Mouse (Mus musculus): ENCODE measurements around the gene Anks4b.

Anks4b gene

GRCm38 (mm10) chr7:120188946-120189345, 15.3 kb downstream of the Anks4b start:
- DNase-seq (ENCODE audit: low read depth, low spot score), result no peak

- no peak for DNase-seq (ENCODE audit: low read depth, low spot score)
These were observed 15.9 kb downstream of the Anks4b start for GRCm38 (mm10) chr7:120189369-120190149.

- DNase-seq (ENCODE audit: low read depth, low spot score), result no peak
These were observed 16.6 kb downstream of the Anks4b start for GRCm38 (mm10) chr7:120190150-120190665.

- DNase-seq (ENCODE audit: low read depth, low spot score), result no peak
These were observed 18.5 kb downstream of the Anks4b start for GRCm38 (mm10) chr7:120192207-120192606.

GRCm38 (mm10) chr7:120192816-120193215, 19.2 kb downstream of the Anks4b start:
- DNase-seq (ENCODE audit: low read depth, low spot score), result no peak

GRCm38 (mm10) chr7:120195207-120195606, 21.5 kb downstream of the Anks4b start:
- no peak for DNase-seq (ENCODE audit: low read depth, low spot score)

GRCm38 (mm10) chr7:120201231-120201744, 27.6 kb downstream of the Anks4b start:
- DNase-seq (ENCODE audit: low read depth, low spot score), result peak; percentile 10

GRCm38 (mm10) chr7:120201771-120202170, 28.1 kb downstream of the Anks4b start, which contains the start of gene Crym:
Crym (minus strand) TSS chr7:120202111.
- peak; percentile 11 for DNase-seq (ENCODE audit: low read depth, low spot score)

GRCm38 (mm10) chr7:120203789-120204188, 30.1 kb downstream of the Anks4b start, which contains the start of gene Abca14:
Abca14 (plus strand) TSS chr7:120203961.
- peak; percentile 71 for DNase-seq (ENCODE audit: low read depth, low spot score)

- no peak for DNase-seq (ENCODE audit: low read depth, low spot score)
These were observed 32.3 kb downstream of the Anks4b start for GRCm38 (mm10) chr7:120205989-120206388.

GRCm38 (mm10) chr7:120228541-120228940, 54.9 kb downstream of the Anks4b start:
- no peak for DNase-seq (ENCODE audit: low read depth, low spot score)
